Mouse (Mus musculus) stomach, postnatal 0 days (tissue): ENCODE results near the gene Dnase2a. TPM values are rescaled to one million over a fixed set of nuclear protein-coding genes. Genes with fewer than 3 reads are reported as not detected.
A peak's percentile ranks its signal among the peaks of the same experiment; 100 is the strongest.

Experiments used
- ATAC-seq: fragments of 200-750 bp; cut with Nextera tagmentation; 2 replicates; pipeline ENCODE4 v1.8.0; 2017; ENCODE audit not compliant: low FRiP score, low TSS enrichment
- DNase-seq: peaks from one replicate; pipeline ENCODE4 v3.0.0-alpha.2; 2016; ENCODE audit warnings: low spot score
- H3K27ac ChIP-seq: fragments of 300-500 bp; sonication (generic); replicated peaks from 2 replicates; pipeline ENCODE4 v1.5.1; 2014; ENCODE audit warnings: mild to moderate bottlenecking, control low read depth
- H3K27me3 ChIP-seq: fragments of 300-500 bp; sonication (generic); 2 replicates; pipeline ENCODE4 v1.6.1; 2014; ENCODE audit warnings: low read length; ENCODE audit not compliant: control insufficient read depth, insufficient read depth
- H3K36me3 ChIP-seq: fragments of 300-500 bp; sonication (generic); 2 replicates; pipeline ENCODE4 v1.6.1; 2014; ENCODE audit warnings: low read length, mixed read lengths; ENCODE audit not compliant: control insufficient read depth, insufficient read depth
- H3K4me1 ChIP-seq: fragments of 300-500 bp; sonication (generic); replicated peaks from 2 replicates; pipeline ENCODE4 v1.6.1; 2014; ENCODE audit warnings: antibody characterized with exemption; ENCODE audit not compliant: control insufficient read depth, insufficient read depth
- H3K4me2 ChIP-seq: fragments of 300-500 bp; sonication (generic); replicated peaks from 2 replicates; pipeline ENCODE4 v1.6.1; 2014; ENCODE audit warnings: low read depth, mild to moderate bottlenecking, control low read depth, moderate library complexity
- H3K4me3 ChIP-seq: fragments of 300-500 bp; sonication (generic); 2 replicates; pipeline ENCODE4 v1.5.1; 2014; ENCODE audit warnings: low read depth, low read length, control low read depth
- H3K9ac ChIP-seq: fragments of 300-500 bp; sonication (generic); 2 replicates; pipeline ENCODE4 v1.6.1; 2014; ENCODE audit warnings: mild to moderate bottlenecking, low read length, control low read depth, mixed read lengths
- H3K9me3 ChIP-seq: fragments of 300-500 bp; sonication (generic); 2 replicates; pipeline ENCODE4 v1.6.1; 2016; ENCODE audit warnings: low read length; ENCODE audit not compliant: control insufficient read depth
- CTCF ChIP-seq: IDR thresholded peaks from 2 replicates; pipeline ENCODE4 v1.5.1; 2016; ENCODE audit warnings: antibody characterized with exemption, low read depth, mild to moderate bottlenecking, moderate library complexity
- EP300 ChIP-seq: optimal IDR thresholded peaks from 2 replicates; pipeline ENCODE3; 2016; ENCODE audit warnings: antibody characterized with exemption
- WGBS: fragments of 180-500 bp; shearing (Covaris S2); extraction: QIAGEN DNeasy Blood & Tissue Kit; methylation state at CpG from one replicate; pipeline ENCODE4 v1.1.7; 2014; 5-methylcytosine and 5-hydroxymethylcytosine counted together
- polyA plus RNA-seq: library from polyadenylated mRNA; unstranded; fragments of >200 nt; fragmentation: Nextera tagmentation; extraction: Ambion mirVana; gene quantifications from 2 replicates; pipeline ENCODE4 v1.2.1, GENCODE M21; 2015

Dnase2a gene
- 15.9 and 17.4 TPM in 2 replicates for polyA plus RNA-seq

DNA sequence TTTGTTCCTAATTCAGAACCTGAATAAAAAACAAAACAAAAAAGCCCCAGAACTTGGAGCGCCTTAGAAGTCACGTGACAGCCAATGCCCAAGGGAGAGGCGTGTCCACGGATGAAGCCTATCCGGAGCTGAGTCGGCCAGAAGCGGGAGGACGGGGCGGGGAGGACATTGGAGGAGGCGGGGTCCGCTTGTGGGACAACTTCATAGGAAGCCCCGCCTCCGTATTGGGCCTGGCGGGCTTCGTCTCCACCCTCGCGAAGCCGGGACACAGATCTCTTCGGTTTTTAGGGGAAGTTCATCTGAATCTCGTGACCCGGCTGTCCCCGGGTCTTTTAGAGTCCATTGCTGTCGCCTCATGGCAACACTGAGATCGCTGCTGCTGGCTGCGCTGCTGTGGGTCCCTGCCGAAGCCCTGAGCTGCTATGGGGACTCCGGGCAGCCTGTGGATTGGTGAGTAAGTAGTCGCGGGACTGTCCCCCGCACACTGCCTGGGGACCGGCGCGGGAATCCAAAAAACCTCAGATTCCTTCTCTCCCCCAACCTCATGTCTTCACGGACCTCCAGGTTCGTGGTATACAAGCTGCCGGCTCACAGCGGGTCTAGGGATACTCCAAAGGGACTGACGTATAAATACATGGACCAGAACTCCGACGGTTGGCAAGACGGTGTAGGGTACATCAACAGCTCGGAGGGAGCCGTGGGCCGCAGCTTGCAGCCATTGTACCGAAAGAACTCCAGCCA is at the start of gene Dnase2a:
Gene Dnase2a (plus strand): TSS at position 140 of the 741 bp plus-strand sequence.
- Histone ChIP-seq H3K4me3 (peak within 1 kb of the TSS; percentile 53), H3K36me3 (no peaks in the 10 kb centered on the region), H3K4me2 (peak within 1 kb of the TSS; percentile 90), H3K27me3 (no peaks in the 10 kb centered on the region), H3K27ac (no peak within 1 kb of the TSS; the same call in 1 of the 2 replicates), H3K9ac (peak within 1 kb of the TSS; percentile 73), H3K4me1 (0 out of 2 replicates have a peak, but pooled peaks cover 3% of the 10 kb centered on the region), H3K9me3 (no peaks in the 10 kb centered on the region)
- no peak for TF ChIP-seq EP300
- no peak for TF ChIP-seq CTCF
- DNase-seq: peak; percentile 94
- peak; percentile 91 for ATAC-seq
- under 1% methylated on average over 45 of the region's 45 CpGs for WGBS

DNA sequence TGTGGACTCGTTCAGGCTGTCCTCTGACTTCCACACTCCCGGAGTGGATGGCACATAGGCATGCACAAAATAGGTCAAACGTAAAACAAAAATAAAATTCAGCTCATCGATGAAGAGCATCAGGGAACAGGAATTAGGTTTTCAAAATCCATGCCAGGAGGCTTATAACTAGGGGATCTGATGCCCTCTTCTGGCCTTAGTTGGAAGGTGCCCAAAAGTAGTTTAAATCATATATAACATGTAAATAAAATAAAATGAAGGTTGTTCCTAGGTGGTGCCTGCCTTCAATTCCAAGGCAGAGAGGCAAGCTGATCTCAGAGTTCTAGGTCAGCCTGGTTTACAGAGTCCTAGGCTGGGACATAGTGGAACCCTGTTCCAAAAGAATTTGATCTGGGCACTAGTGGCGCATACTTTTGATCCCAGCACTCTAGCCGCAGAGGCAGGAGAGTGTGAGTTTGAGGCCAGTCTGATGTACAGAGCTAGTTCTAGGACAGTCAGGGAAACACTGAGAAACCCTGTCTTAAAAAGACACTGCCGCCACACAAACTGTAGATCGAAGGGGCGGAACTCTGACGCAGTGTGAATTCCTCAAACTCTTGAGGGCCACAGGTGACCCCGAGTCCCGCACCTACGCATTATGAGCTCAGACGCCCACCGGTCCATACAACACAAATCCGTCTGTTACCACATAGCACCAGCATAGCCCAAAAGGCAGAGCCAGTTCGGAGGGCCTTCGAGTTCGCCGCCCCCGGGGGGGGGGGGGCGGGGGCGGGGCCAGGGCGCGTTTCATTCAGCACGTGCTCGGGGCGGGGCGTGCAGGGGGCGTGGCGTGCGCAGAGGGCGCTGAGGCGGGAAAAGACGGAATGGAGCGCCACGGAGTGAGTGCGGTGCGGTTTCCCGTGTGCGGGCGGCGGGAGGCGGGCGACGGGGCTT is 36.7 kb upstream of the Dnase2a start, which contains the start of gene Syce2:
Gene Syce2 (plus strand): TSS at position 736 of the 933 bp plus-strand sequence.
- Histone ChIP-seq H3K9ac (peak within 1 kb of the TSS; percentile 64), H3K9me3 (no peaks in the 10 kb centered on the region), H3K4me2 (peak within 1 kb of the TSS; percentile 99), H3K4me1 (peaks cover 5% of the 10 kb centered on the region), H3K36me3 (peaks cover 22% of the 10 kb centered on the region), H3K27ac (no peak within 1 kb of the TSS; the same call in 1 of the 2 replicates), H3K27me3 (no peaks in the 10 kb centered on the region), H3K4me3 (peak within 1 kb of the TSS; percentile 46)
- DNase-seq (peak; percentile 89), ATAC-seq (peak; percentile 61)
- TF ChIP-seq CTCF: peak; percentile 60
- no peak for TF ChIP-seq EP300
- WGBS: 14% methylated on average over 34 of the region's 46 CpGs

DNA sequence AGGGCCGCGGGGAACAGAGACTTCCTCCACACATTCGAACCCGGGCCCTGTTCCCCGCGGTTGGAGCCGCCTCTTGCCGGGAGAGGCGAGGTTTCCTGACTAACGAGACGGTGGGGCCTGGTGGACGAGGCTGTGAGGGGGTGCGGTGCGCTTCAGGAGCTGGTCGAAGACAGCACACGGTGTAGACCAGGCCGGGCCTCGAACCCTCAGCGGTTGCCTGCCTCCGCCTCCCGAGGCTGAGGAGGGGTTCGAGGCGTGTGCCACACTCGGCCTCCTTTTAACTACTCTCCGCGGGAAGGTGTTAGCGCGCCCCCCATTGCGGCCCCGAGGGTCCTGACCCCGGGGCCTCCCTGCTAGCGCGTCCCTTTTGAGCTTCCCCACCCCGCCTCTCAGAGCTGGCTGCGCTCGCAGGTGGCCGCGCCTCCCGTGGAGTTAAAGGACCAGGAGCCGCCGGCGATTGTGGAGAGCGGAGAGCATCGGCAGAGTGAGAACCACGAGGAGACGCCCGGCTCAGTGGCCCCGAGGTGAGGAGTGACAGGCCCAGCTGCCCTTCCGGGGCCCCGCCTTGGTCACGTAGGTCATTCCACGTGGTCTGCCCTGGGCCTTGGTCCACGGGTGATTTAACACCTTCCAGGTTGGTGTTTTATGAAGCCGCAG is 35.9 kb upstream of the Dnase2a start:
- peak; percentile 70 for DNase-seq
- WGBS: 2% methylated on average over 45 of the region's 54 CpGs

DNA sequence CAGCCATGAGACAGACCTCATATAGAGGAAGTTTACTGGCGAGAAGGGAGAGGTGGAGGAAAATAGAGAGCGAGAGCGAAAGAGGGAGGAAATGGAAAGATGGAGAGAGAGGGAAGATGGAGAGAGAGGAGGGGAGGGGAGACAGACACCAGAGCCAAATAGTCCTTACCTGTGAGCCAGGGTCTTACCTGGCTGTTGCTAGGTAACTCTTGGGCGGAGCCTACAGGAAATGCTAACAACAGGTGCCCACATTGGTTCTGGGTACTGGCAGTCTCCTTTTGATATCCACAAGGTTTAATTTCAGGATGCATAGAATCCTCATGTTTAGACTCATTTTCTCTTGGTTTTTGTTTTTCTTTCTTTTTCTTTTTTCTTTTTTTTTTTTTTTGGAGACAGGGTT is 35.3 kb upstream of the Dnase2a start:
- H3K27me3 ChIP-seq: no peaks in the 10 kb centered on the region
- H3K4me3 ChIP-seq: peak overlapping the region; percentile 46; the same call in 1 of the 2 replicates
- TF ChIP-seq EP300: no peak
- TF ChIP-seq CTCF: no peak
- peaks cover 5% of the 10 kb centered on the region for H3K4me1 ChIP-seq
- ATAC-seq (no peak), DNase-seq (no peak)
- no peak overlapping the region for H3K27ac ChIP-seq
- H3K9ac ChIP-seq: no peak overlapping the region
- no peaks in the 10 kb centered on the region for H3K9me3 ChIP-seq
- 68% methylated on average over 4 of the region's 4 CpGs for WGBS
- H3K36me3 ChIP-seq: peaks cover 12% of the 10 kb centered on the region
- peak overlapping the region; percentile 99 for H3K4me2 ChIP-seq

More for the DNA sequence above, 35.9 kb upstream of the Dnase2a start:
- peak; percentile 69 for ATAC-seq
- TF ChIP-seq CTCF (no peak), EP300 (no peak)
- H3K9me3 ChIP-seq: no peaks in the 10 kb centered on the region
- peak overlapping the region; percentile 64 for H3K9ac ChIP-seq
- H3K36me3 ChIP-seq: peaks cover 18% of the 10 kb centered on the region
- H3K27me3 ChIP-seq: no peaks in the 10 kb centered on the region
- peak overlapping the region; percentile 99 for H3K4me2 ChIP-seq
- H3K27ac ChIP-seq: no peak overlapping the region; the same call in 1 of the 2 replicates
- H3K4me1 ChIP-seq: peaks cover 5% of the 10 kb centered on the region
- peak overlapping the region; percentile 46 for H3K4me3 ChIP-seq

DNA sequence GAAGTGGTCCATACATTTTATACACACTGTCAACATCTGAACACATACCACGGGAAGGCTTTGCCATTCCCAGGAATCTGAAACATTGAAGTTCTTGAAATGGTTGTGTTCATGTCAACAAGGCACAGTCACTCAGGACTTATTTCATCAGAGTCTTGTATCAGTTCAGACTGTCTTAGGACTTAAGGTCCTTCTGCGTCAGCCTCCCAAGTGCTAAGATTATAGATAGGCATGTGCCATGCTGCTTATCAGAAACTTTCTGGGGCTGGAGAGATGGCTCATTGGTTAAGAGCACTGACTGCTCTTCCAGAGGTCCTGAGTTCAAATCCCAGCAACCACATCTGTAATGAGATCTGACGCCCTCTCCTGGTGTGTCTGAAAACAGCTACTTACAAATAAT is 34.0 kb upstream of the Dnase2a start:
- no peak for TF ChIP-seq CTCF
- no peak for TF ChIP-seq EP300
- no peak for DNase-seq
- Histone ChIP-seq H3K4me1 (peaks cover 5% of the 10 kb centered on the region), H3K4me3 (no peak overlapping the region), H3K27ac (no peak overlapping the region), H3K36me3 (peaks cover 2% of the 10 kb centered on the region; the same call in 1 of the 2 replicates), H3K27me3 (no peaks in the 10 kb centered on the region), H3K9me3 (no peaks in the 10 kb centered on the region), H3K4me2 (no peak overlapping the region), H3K9ac (no peak overlapping the region)
- ATAC-seq: no peak
- WGBS: 90% methylated on average over 3 of the region's 3 CpGs
